Mouse (Mus musculus): ENCODE results near the gene Copz2. TPM values are rescaled to one million over a fixed set of nuclear protein-coding genes. Genes with fewer than 3 reads are reported as not detected.

Gene Copz2
- polyA plus RNA-seq, 1 experiment, result 4.7 TPM

DNA sequence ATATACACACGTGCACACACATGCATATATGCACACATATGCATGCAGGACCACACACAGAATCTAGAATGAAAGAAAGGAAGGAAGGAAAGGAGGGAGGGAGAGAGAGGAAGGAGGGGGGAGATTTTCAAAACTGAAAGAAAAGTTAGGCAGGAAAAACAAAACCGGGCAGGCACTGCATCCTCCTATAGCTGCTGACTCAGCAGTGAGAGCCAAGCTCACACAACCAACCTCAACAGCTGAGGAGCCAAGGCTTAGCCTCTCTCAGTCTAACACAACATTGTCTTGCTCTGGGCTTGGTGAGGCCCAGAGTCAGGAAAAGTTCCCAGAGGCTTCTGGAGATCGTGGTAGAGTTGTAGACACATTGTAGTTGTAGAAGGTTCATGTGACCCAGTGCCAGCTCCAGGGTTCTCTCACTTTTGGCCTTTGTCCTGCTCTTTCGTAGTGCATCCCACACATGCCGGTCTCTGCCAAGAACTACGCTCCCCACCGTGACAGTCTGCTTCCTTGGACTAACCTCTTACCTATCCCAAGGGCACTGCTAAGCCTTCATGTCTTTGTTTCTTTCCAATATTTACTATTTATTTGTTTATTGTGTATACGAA is 37.4 kb downstream of the Copz2 start:
- no peak for TF ChIP-seq CTCF (IDR thresholded peaks at IDR 0.05; ENCODE audit: extremely low read depth, insufficient read length, insufficient replicate concordance, low read depth, low read length)
- TF ChIP-seq POLR2A (IDR thresholded peaks at IDR 0.05; ENCODE audit: low read depth, low read length), result no peak
- no peaks in the 10 kb centered on the region for H3K36me3 ChIP-seq (ENCODE audit: control insufficient read depth, insufficient read depth, low read length)
- H3K27me3 ChIP-seq (ENCODE audit: control insufficient read depth, insufficient read depth, low read length), result no peaks in the 10 kb centered on the region
- no peak overlapping the region for H3K4me3 ChIP-seq (ENCODE audit: low read depth, low read length)
- 69% methylated on average over 8 of the region's 8 CpGs for WGBS
- no peaks in the 10 kb centered on the region for H3K4me1 ChIP-seq (ENCODE audit: control insufficient read depth, insufficient read depth, insufficient read length, low read length)
- no peak overlapping the region for H3K27ac ChIP-seq (ENCODE audit: insufficient read depth, low read depth, low read length)

DNA sequence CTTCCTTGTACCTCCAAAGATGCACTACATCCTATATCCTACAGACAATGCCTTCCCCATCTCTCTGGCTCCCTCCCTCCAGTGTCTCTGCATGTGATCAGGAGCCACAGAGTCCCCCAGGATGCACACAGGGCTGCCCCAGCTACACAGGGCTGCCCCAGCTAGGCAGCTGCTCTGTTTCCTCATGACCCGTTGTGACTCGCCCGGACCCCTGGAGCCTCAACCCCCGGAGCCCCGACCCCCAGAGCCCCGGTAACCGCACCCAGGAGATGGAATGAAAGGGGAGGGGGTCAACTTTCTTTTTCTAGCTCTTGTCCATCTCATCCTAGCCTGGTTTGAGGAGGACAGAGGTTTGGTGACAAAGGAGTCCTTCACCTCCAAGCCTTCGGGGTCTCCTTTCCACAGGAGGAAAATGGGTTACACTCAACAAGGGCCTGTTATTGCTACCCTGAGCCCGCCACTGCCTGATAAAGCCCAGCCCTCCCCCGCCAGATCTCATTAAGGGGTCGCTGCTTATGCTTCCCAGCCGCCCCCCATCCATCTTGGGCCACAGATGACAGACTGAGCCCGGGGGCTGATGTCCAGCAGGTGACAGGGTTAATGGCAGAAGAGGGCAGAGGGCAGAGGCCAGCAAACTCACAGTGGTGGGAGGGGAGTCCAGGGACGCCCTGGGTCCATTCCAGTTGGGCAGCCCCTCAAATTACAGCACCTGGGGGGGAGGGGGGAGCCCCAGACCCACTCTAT is 42.3 kb downstream of the Copz2 start:
- WGBS, result 51% methylated on average over 14 of the region's 14 CpGs

DNA sequence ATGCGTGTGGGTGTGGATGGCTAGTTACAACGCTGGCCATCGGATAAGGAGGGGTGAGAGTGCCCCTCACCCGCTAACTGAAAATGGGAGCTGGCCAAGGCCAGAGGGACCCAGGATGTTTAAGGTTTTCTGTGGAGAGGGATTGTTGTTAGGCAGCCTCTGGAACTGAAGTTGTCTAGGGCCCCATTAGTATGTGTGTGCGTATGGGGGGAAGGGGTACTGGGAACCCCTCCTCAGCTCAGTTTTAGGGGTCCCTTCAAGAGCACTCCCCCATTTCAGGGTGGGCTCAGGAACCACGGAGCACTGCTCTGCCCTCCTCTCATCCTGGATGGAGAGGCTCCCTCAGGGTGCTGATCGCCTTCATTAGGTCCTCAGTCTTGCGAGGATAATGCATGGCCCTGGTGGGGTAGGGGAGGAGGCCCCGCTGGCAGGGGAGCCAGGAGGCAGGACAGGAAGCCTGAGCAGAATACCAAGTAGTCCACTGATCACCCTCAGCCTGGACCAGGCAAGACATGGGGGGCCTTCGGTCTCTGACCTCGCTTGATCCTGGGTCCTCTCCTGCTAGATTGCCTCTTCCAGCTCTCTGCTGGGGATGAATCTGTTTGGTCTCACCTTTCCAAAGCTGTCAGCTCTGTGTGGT is 43.7 kb downstream of the Copz2 start:
- no peak overlapping the region for H3K4me3 ChIP-seq (ENCODE audit: low read depth, low read length)
- no peaks in the 10 kb centered on the region for H3K27me3 ChIP-seq (ENCODE audit: control insufficient read depth, insufficient read depth, low read length)
- no peaks in the 10 kb centered on the region for H3K36me3 ChIP-seq (ENCODE audit: control insufficient read depth, insufficient read depth, low read length)
- WGBS, result 64% methylated on average over 11 of the region's 11 CpGs
- no peaks in the 10 kb centered on the region for H3K4me1 ChIP-seq (ENCODE audit: control insufficient read depth, insufficient read depth, insufficient read length, low read length)
- no peak for TF ChIP-seq POLR2A (IDR thresholded peaks at IDR 0.05; ENCODE audit: low read depth, low read length)
- TF ChIP-seq CTCF (IDR thresholded peaks at IDR 0.05; ENCODE audit: extremely low read depth, insufficient read length, insufficient replicate concordance, low read depth, low read length), result no peak
- no peak overlapping the region for H3K27ac ChIP-seq (ENCODE audit: insufficient read depth, low read depth, low read length)

More for the DNA sequence above, 42.3 kb downstream of the Copz2 start:
- no peaks in the 10 kb centered on the region for H3K4me1 ChIP-seq (ENCODE audit: control insufficient read depth, insufficient read depth, insufficient read length, low read length)
- H3K4me3 ChIP-seq (ENCODE audit: low read depth, low read length), result no peak overlapping the region
- no peaks in the 10 kb centered on the region for H3K36me3 ChIP-seq (ENCODE audit: control insufficient read depth, insufficient read depth, low read length)
- TF ChIP-seq CTCF (IDR thresholded peaks at IDR 0.05; ENCODE audit: extremely low read depth, insufficient read length, insufficient replicate concordance, low read depth, low read length) (no peak), POLR2A (IDR thresholded peaks at IDR 0.05; ENCODE audit: low read depth, low read length) (no peak)
- H3K27ac ChIP-seq (ENCODE audit: insufficient read depth, low read depth, low read length), result no peak overlapping the region
- no peaks in the 10 kb centered on the region for H3K27me3 ChIP-seq (ENCODE audit: control insufficient read depth, insufficient read depth, low read length)

DNA sequence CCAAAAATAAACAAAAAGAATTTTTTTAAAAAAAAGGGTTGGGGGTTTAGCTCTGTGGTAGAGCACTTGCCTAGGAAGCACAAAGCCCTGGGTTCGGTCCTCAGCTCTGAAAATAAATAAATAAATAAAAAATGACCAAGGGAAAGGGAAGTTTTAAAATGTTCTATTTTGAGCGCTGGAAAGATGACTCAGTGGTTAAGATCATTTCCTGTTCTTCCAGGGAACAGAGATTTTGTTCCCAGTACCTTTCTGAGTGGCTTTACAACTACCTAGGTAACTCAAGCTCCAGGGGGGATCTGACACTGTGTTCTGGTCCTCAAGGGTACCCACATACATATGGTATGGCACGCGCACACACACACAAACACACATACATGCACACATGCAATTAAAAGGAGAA is 46.2 kb downstream of the Copz2 start:
- WGBS, result 76% methylated on average over 4 of the region's 4 CpGs
- TF ChIP-seq POLR2A (IDR thresholded peaks at IDR 0.05; ENCODE audit: low read depth, low read length) (no peak), CTCF (IDR thresholded peaks at IDR 0.05; ENCODE audit: extremely low read depth, insufficient read length, insufficient replicate concordance, low read depth, low read length) (no peak)
- Histone ChIP-seq H3K4me3 (ENCODE audit: low read depth, low read length) (no peak overlapping the region), H3K36me3 (ENCODE audit: control insufficient read depth, insufficient read depth, low read length) (no peaks in the 10 kb centered on the region), H3K27ac (ENCODE audit: insufficient read depth, low read depth, low read length) (no peak overlapping the region), H3K4me1 (ENCODE audit: control insufficient read depth, insufficient read depth, insufficient read length, low read length) (no peaks in the 10 kb centered on the region), H3K27me3 (ENCODE audit: control insufficient read depth, insufficient read depth, low read length) (no peaks in the 10 kb centered on the region)

DNA sequence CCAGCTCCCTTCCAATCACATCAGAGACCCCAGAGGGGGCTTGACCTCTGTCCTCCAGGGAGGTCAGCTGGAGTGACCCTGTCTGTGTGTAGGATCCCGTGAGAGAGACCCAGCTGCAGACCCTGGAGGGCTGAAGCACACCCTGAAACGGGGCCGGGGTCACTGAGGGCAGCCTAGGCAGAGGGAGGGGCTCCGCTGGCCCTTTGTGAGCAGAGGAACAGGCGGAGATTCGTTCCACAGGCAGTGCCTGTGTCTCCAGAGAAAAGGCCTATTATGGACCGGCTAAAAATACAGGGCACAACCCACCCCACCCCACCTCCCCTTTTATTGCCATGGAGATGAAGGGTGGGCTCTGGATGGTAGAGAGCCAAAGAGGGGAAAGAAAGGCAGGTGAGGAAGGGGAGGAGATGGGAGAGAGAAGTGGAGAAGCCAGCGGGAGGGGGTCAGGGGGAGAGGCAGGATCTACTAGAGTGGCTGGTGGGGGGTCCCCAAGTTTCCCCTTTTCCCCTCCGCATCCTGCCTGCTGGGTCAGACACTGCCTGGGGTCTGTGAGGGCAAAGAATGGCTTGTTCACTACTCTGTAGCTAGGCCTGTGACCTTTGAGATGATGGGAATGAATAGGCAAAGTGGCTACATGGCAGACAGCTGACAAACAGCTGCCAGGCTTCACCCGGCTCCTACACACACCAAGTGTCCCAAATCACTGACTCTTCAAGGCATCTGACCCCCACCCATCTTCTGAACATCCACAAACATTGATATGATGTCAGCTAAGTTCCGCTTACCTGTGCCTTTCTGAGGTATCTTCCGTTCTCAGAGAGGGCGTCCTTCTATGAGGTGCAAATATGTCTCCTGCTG is 50.0 kb downstream of the Copz2 start:
- Histone ChIP-seq H3K4me3 (ENCODE audit: low read depth, low read length) (no peak overlapping the region), H3K36me3 (ENCODE audit: control insufficient read depth, insufficient read depth, low read length) (no peaks in the 10 kb centered on the region), H3K27ac (ENCODE audit: insufficient read depth, low read depth, low read length) (no peak overlapping the region), H3K27me3 (ENCODE audit: control insufficient read depth, insufficient read depth, low read length) (no peaks in the 10 kb centered on the region), H3K4me1 (ENCODE audit: control insufficient read depth, insufficient read depth, insufficient read length, low read length) (no peaks in the 10 kb centered on the region)
- TF ChIP-seq POLR2A (IDR thresholded peaks at IDR 0.05; ENCODE audit: low read depth, low read length) (no peak), CTCF (IDR thresholded peaks at IDR 0.05; ENCODE audit: extremely low read depth, insufficient read length, insufficient replicate concordance, low read depth, low read length) (no peak)
- WGBS, result 56% methylated on average over 13 of the region's 13 CpGs

DNA sequence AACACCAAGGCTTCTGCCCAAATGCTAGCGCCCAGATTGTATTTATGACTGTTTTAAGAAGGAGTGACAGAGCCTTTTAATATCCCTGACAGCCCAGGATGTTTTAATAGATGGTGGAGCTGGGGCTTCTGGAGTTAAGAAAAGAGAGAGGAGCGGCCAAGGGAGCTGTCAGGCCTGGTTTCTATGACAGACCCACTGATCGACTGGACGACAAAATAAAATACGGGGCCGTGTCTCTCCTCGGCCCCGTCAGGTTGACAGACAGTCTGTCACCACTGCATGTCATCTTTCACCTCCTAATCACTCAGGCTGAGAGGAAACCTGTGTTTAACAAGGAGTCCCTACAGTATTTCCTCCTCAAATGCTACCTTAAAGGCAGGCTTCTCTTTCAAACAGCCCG is 51.7 kb downstream of the Copz2 start:
- no peak for TF ChIP-seq POLR2A (IDR thresholded peaks at IDR 0.05; ENCODE audit: low read depth, low read length)
- no peak for TF ChIP-seq CTCF (IDR thresholded peaks at IDR 0.05; ENCODE audit: extremely low read depth, insufficient read length, insufficient replicate concordance, low read depth, low read length)
- 80% methylated on average over 9 of the region's 9 CpGs for WGBS
- Histone ChIP-seq H3K27ac (ENCODE audit: insufficient read depth, low read depth, low read length) (no peak overlapping the region), H3K4me1 (ENCODE audit: control insufficient read depth, insufficient read depth, insufficient read length, low read length) (no peaks in the 10 kb centered on the region), H3K36me3 (ENCODE audit: control insufficient read depth, insufficient read depth, low read length) (peaks cover under 1% of the 10 kb centered on the region; the same call in 1 of the 2 replicates), H3K4me3 (ENCODE audit: low read depth, low read length) (no peak overlapping the region), H3K27me3 (ENCODE audit: control insufficient read depth, insufficient read depth, low read length) (no peaks in the 10 kb centered on the region)

Data from small intestine, adult 2 months (tissue).